Mouse (Mus musculus) neural tube, embryonic 13.5 days (tissue): ENCODE measurements around the gene Cdan1. TPM values are rescaled to one million over a fixed set of nuclear protein-coding genes. Genes with fewer than 3 reads are reported as not detected.
A peak's percentile ranks its signal among the peaks of the same experiment; 100 is the strongest.

ENCODE experiments used
- ATAC-seq: fragments of 200-750 bp; cut with Nextera tagmentation; 2 replicates; pipeline ENCODE4 v1.8.0; 2017; ENCODE audit warnings: low read depth, mild to moderate bottlenecking, moderate TSS enrichment, moderate library complexity
- H3K27ac ChIP-seq: fragments of 300-500 bp; sonication (generic); replicated peaks from 2 replicates; pipeline ENCODE4 v1.5.1; 2015; ENCODE audit warnings: moderate library complexity, mild to moderate bottlenecking, inconsistent platforms
- H3K27me3 ChIP-seq: fragments of 300-500 bp; sonication (generic); 2 replicates; pipeline ENCODE4 v1.6.1; 2015; ENCODE audit warnings: mild to moderate bottlenecking, inconsistent platforms
- H3K36me3 ChIP-seq: fragments of 300-500 bp; sonication (generic); 2 replicates; pipeline ENCODE4 v1.6.1; 2015; ENCODE audit warnings: mild to moderate bottlenecking, inconsistent platforms
- H3K4me1 ChIP-seq: fragments of 300-500 bp; sonication (generic); replicated peaks from 2 replicates; pipeline ENCODE4 v1.6.1; 2015; ENCODE audit warnings: inconsistent platforms
- H3K4me2 ChIP-seq: fragments of 300-500 bp; sonication (generic); 2 replicates; pipeline ENCODE4 v1.6.1; 2015; ENCODE audit warnings: inconsistent platforms, mild to moderate bottlenecking, moderate library complexity
- H3K4me3 ChIP-seq: fragments of 300-500 bp; sonication (generic); 2 replicates; pipeline ENCODE4 v1.5.1; 2015; ENCODE audit warnings: mild to moderate bottlenecking, inconsistent platforms
- H3K9ac ChIP-seq: fragments of 300-500 bp; sonication (generic); 2 replicates; pipeline ENCODE4 v1.6.1; 2015; ENCODE audit warnings: moderate library complexity, mild to moderate bottlenecking, inconsistent platforms
- H3K9me3 ChIP-seq: fragments of 300-500 bp; sonication (generic); 2 replicates; pipeline ENCODE4 v1.6.1; 2016; ENCODE audit warnings: inconsistent platforms
- WGBS: fragments of 180-500 bp; shearing (Covaris S2); methylation state at CpG from one replicate; pipeline ENCODE4 v1.1.7; 2015; 5-methylcytosine and 5-hydroxymethylcytosine counted together
- polyA plus RNA-seq: library from polyadenylated mRNA; unstranded; fragments of >200 nt; fragmentation: Nextera tagmentation; extraction: Ambion mirVana; gene quantifications from 2 replicates; pipeline ENCODE4 v1.2.1, GENCODE M21; 2015

Gene Cdan1
- polyA plus RNA-seq, 1 experiment from 2014 or later: 7.2 TPM

DNA sequence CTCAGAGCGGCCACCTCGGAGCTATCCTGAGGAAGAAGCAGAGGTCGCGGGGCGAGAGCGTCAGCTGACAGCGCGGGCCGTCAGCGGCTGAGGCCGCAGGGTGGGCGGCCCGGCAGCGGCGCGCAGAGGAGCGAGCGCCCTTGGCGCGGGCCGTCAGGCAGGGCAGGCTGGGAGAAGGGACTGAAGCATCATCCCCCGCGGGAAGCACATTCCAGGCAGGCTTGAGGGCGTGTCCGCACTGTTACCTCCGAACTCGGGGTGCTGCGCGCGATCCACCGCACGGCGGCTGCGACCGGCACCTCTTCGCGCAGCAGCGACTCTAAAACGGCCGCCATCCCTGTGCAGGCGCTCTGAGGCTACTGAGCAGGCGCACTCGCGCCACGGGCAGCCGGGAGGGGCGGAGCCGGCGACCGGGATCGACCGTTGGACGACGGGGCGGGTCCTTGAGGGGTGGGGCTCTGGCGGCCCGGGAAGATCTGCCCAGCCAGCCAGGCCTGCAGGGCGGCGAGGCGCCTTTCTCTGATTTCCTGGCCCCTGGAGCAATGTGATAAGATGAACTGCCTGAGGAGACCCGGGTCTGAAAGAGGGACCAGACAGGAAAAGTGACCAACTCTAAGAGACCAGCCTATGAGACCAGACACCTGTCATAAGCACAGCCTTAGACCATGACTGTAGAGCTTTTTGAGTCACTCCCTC, 118.6 kb downstream of the Cdan1 start:
- peak overlapping the region; percentile 95 for H3K4me2 ChIP-seq
- H3K4me1 ChIP-seq: peaks cover 37% of the 10 kb centered on the region
- peaks cover 28% of the 10 kb centered on the region for H3K36me3 ChIP-seq
- WGBS: under 1% methylated on average over 60 of the region's 61 CpGs
- H3K27ac ChIP-seq: peak overlapping the region; percentile 92
- ATAC-seq: peak; percentile 99
- H3K9ac ChIP-seq: peak overlapping the region; percentile 95
- peak overlapping the region; percentile 92 for H3K4me3 ChIP-seq
- no peaks in the 10 kb centered on the region for H3K27me3 ChIP-seq
- H3K9me3 ChIP-seq: no peaks in the 10 kb centered on the region

DNA sequence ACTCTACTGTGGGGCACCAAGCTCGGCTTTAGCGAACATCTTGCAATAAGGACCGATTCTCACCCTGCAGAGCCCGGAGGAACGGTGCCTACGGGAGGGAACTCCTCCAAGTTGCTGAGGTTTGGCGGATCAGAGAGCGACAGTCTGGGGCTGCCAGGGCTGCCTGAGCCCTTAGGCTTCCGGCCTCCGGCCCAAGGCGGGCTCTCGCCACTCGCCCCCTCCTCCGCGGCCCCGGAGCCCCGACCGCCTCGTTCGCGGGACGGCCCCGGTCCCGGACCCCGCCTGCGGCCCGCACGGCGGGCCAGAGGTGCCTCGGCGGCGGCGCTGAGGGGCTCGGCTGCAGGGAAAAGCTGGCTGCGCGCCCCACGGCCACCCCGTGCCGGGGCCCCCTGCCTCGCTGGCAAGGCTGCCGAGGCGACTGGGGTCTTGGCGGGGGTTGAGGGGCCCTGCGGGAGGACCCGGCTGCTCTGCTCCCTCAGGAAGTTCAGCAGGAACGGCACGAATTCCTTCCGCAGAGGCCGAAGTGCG, 119.2 kb downstream of the Cdan1 start:
- H3K9me3 ChIP-seq: no peaks in the 10 kb centered on the region
- ATAC-seq: peak; percentile 73
- peak overlapping the region; percentile 92 for H3K4me3 ChIP-seq
- H3K4me2 ChIP-seq: peak overlapping the region; percentile 95
- H3K27me3 ChIP-seq: no peaks in the 10 kb centered on the region
- H3K9ac ChIP-seq: peak overlapping the region; percentile 95
- H3K27ac ChIP-seq: peak overlapping the region; percentile 92
- peaks cover 37% of the 10 kb centered on the region for H3K4me1 ChIP-seq
- H3K36me3 ChIP-seq: peaks cover 30% of the 10 kb centered on the region
- WGBS: under 1% methylated on average over 49 of the region's 50 CpGs

DNA sequence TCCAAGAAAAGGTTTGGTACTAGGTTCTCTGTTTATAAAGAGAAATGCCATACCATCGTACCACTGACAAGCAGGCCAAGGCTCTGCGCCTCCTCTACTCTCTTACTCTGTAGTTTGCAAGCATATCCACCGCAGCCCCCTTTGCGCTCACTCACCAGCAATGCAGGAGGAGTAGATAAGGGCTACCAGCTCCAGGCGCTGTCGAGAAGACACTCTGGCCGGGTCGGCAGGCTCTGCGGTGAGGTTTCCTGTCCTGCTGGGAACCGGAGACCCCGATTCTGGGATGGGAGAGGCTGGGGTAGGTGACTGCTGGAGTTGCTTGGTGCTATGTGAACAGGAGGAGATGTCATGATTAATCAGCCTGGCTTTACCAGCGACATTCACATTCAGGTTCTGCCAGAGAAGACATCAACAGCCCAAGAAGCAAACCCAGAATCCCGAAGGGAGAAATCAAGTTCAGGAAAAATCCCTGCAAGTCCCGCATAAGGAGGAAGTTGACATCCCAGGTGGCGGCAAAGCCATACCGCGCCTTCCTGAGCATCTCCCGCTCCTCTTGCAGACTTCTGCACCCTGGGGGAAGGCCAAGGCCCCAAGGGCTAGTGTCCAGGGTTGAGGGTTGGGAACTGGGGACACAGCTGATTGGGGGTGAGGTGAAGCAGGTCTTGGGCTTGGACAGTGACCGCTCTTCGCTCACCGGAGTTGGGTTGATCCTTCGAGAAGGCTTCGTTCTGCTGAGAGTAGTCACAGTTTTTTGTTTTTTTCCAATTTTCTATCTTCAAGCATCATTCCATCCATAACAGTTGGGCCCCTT, 119.9 kb downstream of the Cdan1 start:
- ATAC-seq: no peak
- peak overlapping the region; percentile 95 for H3K9ac ChIP-seq
- no peaks in the 10 kb centered on the region for H3K9me3 ChIP-seq
- peak overlapping the region; percentile 95 for H3K4me2 ChIP-seq
- peaks cover 37% of the 10 kb centered on the region for H3K36me3 ChIP-seq
- H3K4me1 ChIP-seq: peaks cover 37% of the 10 kb centered on the region
- 0 out of 2 replicates have a peak overlapping the region, but pooled peaks have one; percentile 92 for H3K27ac ChIP-seq
- H3K27me3 ChIP-seq: no peaks in the 10 kb centered on the region
- WGBS: 10% methylated on average over 23 of the region's 23 CpGs
- peak overlapping the region; percentile 92 for H3K4me3 ChIP-seq

DNA sequence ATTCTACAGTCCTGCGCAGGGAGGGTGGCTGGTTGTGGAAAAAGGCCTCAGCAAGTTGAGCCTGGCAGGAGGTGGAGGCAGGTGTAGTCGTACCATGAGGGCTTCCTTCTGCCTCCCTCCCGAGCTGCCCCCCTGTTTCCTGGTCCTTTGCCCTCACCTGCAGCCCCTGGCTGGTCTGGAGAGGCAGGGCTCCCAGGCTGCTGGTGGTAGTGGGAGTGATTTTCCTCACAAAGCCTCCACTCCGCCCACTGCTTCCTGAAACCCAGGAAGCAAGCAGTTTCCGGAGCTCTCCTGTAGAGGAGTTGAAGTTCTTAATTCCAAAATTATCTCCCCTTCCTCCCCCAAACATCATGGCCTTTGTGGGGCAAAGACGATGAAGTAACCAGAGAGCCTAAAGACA, 125.8 kb downstream of the Cdan1 start:
- Histone ChIP-seq H3K4me1 (peaks cover 18% of the 10 kb centered on the region), H3K27me3 (no peaks in the 10 kb centered on the region), H3K27ac (no peak overlapping the region), H3K36me3 (peaks cover 94% of the 10 kb centered on the region), H3K4me2 (no peak overlapping the region), H3K9ac (no peak overlapping the region), H3K4me3 (no peak overlapping the region), H3K9me3 (no peaks in the 10 kb centered on the region)
- ATAC-seq: no peak
- 88% methylated on average over 6 of the region's 6 CpGs for WGBS

DNA sequence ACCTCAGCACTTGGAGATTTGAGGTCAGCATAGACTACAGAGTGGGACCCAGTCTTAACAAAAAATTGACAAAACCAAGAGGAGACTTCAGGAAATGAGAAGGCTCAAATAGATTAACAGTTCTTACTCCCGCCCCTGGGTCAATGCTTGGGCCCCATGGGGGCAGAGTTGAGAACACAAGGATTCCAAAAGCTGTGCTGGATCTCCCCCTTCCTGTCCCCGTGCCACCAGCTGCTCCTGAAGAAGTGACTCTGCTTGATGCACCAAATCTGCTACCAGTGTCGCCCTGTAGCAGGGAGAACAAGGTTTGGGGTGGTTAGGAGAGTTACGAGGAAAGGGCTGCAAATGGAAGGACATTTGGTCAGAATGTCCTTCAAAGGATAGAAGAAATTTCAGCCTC, 126.3 kb downstream of the Cdan1 start:
- no peak overlapping the region for H3K9ac ChIP-seq
- no peaks in the 10 kb centered on the region for H3K27me3 ChIP-seq
- H3K4me1 ChIP-seq: peaks cover 12% of the 10 kb centered on the region
- H3K4me3 ChIP-seq: no peak overlapping the region
- 78% methylated on average over 4 of the region's 4 CpGs for WGBS
- H3K27ac ChIP-seq: no peak overlapping the region
- H3K36me3 ChIP-seq: peaks cover 98% of the 10 kb centered on the region
- H3K4me2 ChIP-seq: no peak overlapping the region
- H3K9me3 ChIP-seq: no peaks in the 10 kb centered on the region
- ATAC-seq: no peak

DNA sequence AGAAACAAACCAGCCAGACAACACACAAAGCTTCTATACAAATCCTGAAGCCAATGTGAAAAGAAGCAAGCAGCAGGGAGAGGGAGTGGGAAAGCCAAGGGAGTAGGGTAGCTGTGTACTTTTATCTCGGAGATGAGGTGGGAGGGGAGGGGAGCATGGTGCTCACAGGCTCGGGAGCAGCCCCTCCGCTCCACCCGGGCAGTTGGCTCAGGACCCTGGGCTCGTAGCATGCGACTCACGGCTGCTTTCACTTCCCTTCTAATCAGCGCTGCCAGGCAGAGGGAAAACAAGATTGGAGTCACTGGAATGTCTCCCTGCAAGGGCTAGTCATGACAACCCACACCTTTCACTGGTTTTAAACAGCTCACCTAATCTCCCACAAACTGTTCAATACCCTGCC, 127.4 kb downstream of the Cdan1 start:
- no peak overlapping the region for H3K4me2 ChIP-seq
- no peak overlapping the region for H3K27ac ChIP-seq
- H3K36me3 ChIP-seq: peaks cover 98% of the 10 kb centered on the region
- H3K9me3 ChIP-seq: no peaks in the 10 kb centered on the region
- 85% methylated on average over 8 of the region's 8 CpGs for WGBS
- ATAC-seq: no peak
- H3K9ac ChIP-seq: no peak overlapping the region
- 0 out of 2 replicates have a peak, but pooled peaks cover under 1% of the 10 kb centered on the region for H3K4me1 ChIP-seq
- no peak overlapping the region for H3K4me3 ChIP-seq
- H3K27me3 ChIP-seq: no peaks in the 10 kb centered on the region

DNA sequence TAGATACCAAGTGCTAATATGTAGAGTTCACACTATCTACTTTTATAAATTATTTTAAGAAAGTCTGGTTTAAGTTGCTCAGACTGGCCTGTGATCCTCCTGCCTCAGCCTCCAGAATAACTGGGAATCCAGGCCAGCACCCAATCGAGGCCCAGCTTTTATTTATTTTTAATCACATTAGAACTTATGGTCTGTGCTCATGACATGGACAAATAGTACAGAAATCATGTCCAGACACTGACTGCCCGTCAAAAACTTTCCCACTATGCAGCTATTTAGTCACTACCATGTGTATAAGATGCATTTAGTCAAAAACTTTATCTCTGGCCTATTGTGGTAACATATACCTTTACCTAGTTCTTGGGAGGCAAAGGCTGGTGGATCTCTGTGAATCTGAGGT, 128.0 kb downstream of the Cdan1 start:
- no peak overlapping the region for H3K4me2 ChIP-seq
- WGBS: 94% methylated on average over 2 of the region's 2 CpGs
- H3K4me3 ChIP-seq: no peak overlapping the region
- H3K27me3 ChIP-seq: no peaks in the 10 kb centered on the region
- no peaks in the 10 kb centered on the region for H3K9me3 ChIP-seq
- no peak overlapping the region for H3K9ac ChIP-seq
- no peak for ATAC-seq
- no peaks in the 10 kb centered on the region for H3K4me1 ChIP-seq
- no peak overlapping the region for H3K27ac ChIP-seq
- peaks cover 98% of the 10 kb centered on the region for H3K36me3 ChIP-seq

DNA sequence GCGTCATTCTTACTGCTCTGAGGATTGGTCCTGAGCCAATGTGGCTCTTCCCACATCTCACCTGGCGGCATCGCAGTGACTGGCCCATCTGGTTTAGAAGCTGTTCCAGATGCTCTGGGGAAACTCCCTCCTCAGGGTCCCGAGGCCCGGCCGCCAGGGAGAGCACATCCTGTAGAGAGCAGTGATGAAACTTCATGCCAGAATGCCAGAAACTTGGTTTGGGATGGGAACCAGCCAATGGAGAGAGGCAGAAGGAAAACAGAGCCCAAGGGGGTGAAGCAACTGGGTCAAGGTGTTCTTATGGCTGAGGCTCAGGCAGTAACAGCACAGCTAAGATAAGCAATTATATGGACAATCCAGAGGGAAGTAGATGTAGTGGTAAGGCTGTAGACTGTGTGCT, 129.1 kb downstream of the Cdan1 start:
- no peaks in the 10 kb centered on the region for H3K9me3 ChIP-seq
- H3K4me1 ChIP-seq: no peaks in the 10 kb centered on the region
- no peak overlapping the region for H3K4me3 ChIP-seq
- no peak overlapping the region for H3K27ac ChIP-seq
- H3K36me3 ChIP-seq: peaks cover 97% of the 10 kb centered on the region
- H3K4me2 ChIP-seq: no peak overlapping the region
- WGBS: 96% methylated on average over 6 of the region's 6 CpGs
- no peaks in the 10 kb centered on the region for H3K27me3 ChIP-seq
- no peak for ATAC-seq
- no peak overlapping the region for H3K9ac ChIP-seq

DNA sequence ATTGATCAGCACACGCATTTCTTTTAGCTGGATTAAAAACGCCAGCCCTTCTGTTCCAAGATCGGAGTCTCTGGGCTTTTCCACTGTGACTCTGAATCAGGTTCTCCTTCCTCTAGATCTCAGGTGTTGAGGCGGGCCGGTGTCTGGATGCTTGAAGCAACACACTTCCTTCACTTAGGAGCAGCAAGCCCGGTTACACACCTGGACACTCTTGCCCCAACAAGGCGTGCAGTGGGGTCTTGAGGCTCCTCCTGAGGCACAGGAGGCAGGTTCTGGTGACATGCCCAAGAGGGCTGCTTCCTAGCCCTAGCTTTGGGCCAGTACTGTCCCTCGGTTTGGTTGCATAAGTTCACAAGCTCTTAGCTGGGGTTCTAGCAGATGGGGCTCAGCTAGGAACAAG, 131.4 kb downstream of the Cdan1 start:
- Histone ChIP-seq H3K36me3 (peaks cover 94% of the 10 kb centered on the region), H3K9me3 (no peaks in the 10 kb centered on the region), H3K4me2 (no peak overlapping the region), H3K4me3 (no peak overlapping the region), H3K27ac (no peak overlapping the region), H3K4me1 (no peaks in the 10 kb centered on the region), H3K9ac (no peak overlapping the region), H3K27me3 (no peaks in the 10 kb centered on the region)
- 98% methylated on average over 8 of the region's 8 CpGs for WGBS
- ATAC-seq: no peak

DNA sequence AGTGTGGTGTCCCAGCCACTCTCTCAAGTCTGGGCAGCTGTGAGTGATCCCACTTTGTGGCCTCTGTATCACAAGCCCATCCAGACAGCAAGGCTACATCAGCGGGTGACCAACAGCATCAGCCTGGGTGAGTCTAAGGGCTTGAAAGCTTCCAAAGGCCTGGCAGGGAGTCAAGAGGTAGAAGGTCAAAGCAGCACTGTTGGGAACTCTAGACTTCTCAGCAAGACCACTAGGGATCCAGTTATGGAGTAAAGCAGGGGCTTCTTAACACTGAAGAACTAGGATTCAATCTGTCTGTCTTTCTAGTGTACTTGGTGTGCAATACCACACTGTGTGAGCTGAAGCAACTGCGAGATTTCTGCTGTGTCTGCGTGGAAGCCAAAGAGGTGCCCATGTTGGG, 136.5 kb downstream of the Cdan1 start:
- no peak overlapping the region for H3K4me3 ChIP-seq
- WGBS: 95% methylated on average over 3 of the region's 3 CpGs
- no peak overlapping the region for H3K4me2 ChIP-seq
- peaks cover 71% of the 10 kb centered on the region for H3K36me3 ChIP-seq
- no peak overlapping the region for H3K9ac ChIP-seq
- no peaks in the 10 kb centered on the region for H3K4me1 ChIP-seq
- H3K27me3 ChIP-seq: no peaks in the 10 kb centered on the region
- no peak overlapping the region for H3K27ac ChIP-seq
- ATAC-seq: no peak
- no peaks in the 10 kb centered on the region for H3K9me3 ChIP-seq

DNA sequence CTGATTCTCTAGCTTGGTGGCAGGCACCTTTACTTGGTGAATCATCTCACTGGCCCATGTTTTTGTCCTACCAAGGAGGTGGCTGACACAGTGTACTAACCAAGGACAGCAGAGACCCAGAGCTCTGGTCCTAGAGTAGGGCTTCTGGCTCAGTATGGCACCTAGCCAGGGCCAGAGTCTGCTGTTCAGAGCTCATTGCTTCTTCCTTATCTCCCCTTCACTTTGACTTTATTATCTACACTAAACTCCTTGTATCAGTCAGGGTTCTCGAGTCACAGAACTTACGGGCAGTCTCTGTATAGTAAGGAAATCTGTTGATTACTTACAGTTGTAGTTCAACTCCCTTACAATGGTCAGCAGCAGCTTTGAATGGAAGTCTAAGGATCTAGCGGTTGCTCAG, 139.0 kb downstream of the Cdan1 start:
- no peaks in the 10 kb centered on the region for H3K27me3 ChIP-seq
- 95% methylated on average over 3 of the region's 3 CpGs for WGBS
- no peaks in the 10 kb centered on the region for H3K4me1 ChIP-seq
- no peak overlapping the region for H3K4me2 ChIP-seq
- H3K9ac ChIP-seq: no peak overlapping the region
- H3K27ac ChIP-seq: no peak overlapping the region
- H3K4me3 ChIP-seq: no peak overlapping the region
- no peaks in the 10 kb centered on the region for H3K9me3 ChIP-seq
- no peak for ATAC-seq
- peaks cover 63% of the 10 kb centered on the region for H3K36me3 ChIP-seq

DNA sequence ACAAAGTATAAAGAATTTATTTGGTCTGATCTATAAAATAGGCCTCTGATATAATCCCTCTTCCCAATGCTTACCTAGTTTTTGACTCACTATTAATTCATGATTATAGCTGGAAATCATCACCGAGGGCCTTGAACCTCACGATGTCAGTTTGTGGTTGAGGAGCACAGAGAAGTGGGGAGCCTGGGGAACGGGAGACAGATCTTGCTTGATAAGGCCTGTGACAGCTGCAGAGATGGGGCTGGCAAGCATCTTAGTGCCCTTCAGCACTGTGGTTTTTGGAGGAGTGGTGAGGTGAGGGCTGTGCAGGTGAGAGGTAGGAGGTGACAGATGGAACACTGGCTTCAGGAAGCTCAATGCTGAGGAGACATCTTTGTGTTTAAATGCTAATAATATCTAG, 139.8 kb downstream of the Cdan1 start:
- ATAC-seq: no peak
- WGBS: 92% methylated on average over 3 of the region's 3 CpGs
- peaks cover 64% of the 10 kb centered on the region for H3K36me3 ChIP-seq

More for the DNA sequence above, 139.8 kb downstream of the Cdan1 start:
- Histone ChIP-seq H3K4me3 (no peak overlapping the region), H3K4me2 (no peak overlapping the region), H3K27ac (no peak overlapping the region), H3K9me3 (no peaks in the 10 kb centered on the region), H3K27me3 (no peaks in the 10 kb centered on the region), H3K4me1 (no peaks in the 10 kb centered on the region), H3K9ac (no peak overlapping the region)
